Mouse (Mus musculus) left cerebral cortex, adult 8-10 months (tissue): ENCODE data around the gene Krt83. TPM values are rescaled to one million over a fixed set of nuclear protein-coding genes. Genes with fewer than 3 reads are reported as not detected.

Source experiments
- DNase-seq, 2 experiments: peaks; one replicate each; pipeline ENCODE4 v3.0.0; 2022; ENCODE audit warnings: low spot score in 2 of 2
- total RNA-seq, 4 experiments: library from RNA; stranded (reverse); gene quantifications; 2 replicates each; pipeline ENCODE4 v1.2.4; 2022

The Krt83 gene
- total RNA-seq, 4 experiments from 2014 or later = not detected

GRCm38 (mm10) chr15:101479007-101479665, 12.2 kb downstream of the Krt83 start:
- DNase-seq = peak; percentile 25

- no peak for DNase-seq
Measured at GRCm38 (mm10) chr15:101472952-101473528, 18.3 kb downstream of the Krt83 start, which contains the start of gene Krt86. Gene Krt86, plus strand, starts transcription at chr15:101473478.

- DNase-seq = no peak
Measured at GRCm38 (mm10) chr15:101469093-101469492, 22.2 kb downstream of the Krt83 start.

GRCm38 (mm10) chr15:101463651-101464050, 27.7 kb downstream of the Krt83 start, which contains the start of gene Krt81:
Gene Krt81, minus strand, starts transcription at chr15:101463751.
- no peak for DNase-seq

- DNase-seq = no peak
Measured at GRCm38 (mm10) chr15:101459283-101459682, 32.0 kb downstream of the Krt83 start.

GRCm38 (mm10) chr15:101458361-101458930, 32.9 kb downstream of the Krt83 start:
- no peak for DNase-seq

- DNase-seq = no peak
Measured at GRCm38 (mm10) chr15:101455891-101456290, 35.4 kb downstream of the Krt83 start.

GRCm38 (mm10) chr15:101455292-101455691, 36.0 kb downstream of the Krt83 start:
- no peak for DNase-seq

GRCm38 (mm10) chr15:101454774-101455173, 36.5 kb downstream of the Krt83 start:
- no peak for DNase-seq

- peak; percentile 60 to 74 for DNase-seq
Measured at GRCm38 (mm10) chr15:101453093-101453736, 38.1 kb downstream of the Krt83 start.

GRCm38 (mm10) chr15:101447444-101447843, 43.9 kb downstream of the Krt83 start, which contains the start of gene Krt88:
Gene Krt88, plus strand, starts transcription at chr15:101447744.
- no peak for DNase-seq

GRCm38 (mm10) chr15:101446572-101446971, 44.7 kb downstream of the Krt83 start:
- DNase-seq = no peak

GRCm38 (mm10) chr15:101440837-101441236, 50.5 kb downstream of the Krt83 start:
- DNase-seq = no peak

- DNase-seq = no peak
Measured at GRCm38 (mm10) chr15:101438555-101438954, 52.8 kb downstream of the Krt83 start, which contains the start of gene Krt87. Gene Krt87, minus strand, starts transcription at chr15:101438804.

- no peak for DNase-seq
Measured at GRCm38 (mm10) chr15:101436611-101437010, 54.7 kb downstream of the Krt83 start.

Other genes with a start within 250 kb of the Krt83 start
- 100 to 1,000 TPM in 1 of 4 experiments, 10 to 100 TPM in 3; 36.3 to 102 (median 74.5) TPM for gene Nr4a1, start 237.2 kb downstream of the Krt83 start, total RNA-seq
- 10 to 100 TPM; 35.9 to 39.3 (median 37.6) TPM for gene Atg101, start 207.2 kb downstream of the Krt83 start, total RNA-seq
- under 1 TPM in 3 of 4 experiments, not detected in 1; 0.18 to 0.91 (median 0.84) TPM for gene 6030408B16Rik, start 198.3 kb downstream of the Krt83 start, total RNA-seq
- gene Krt80, start 121.3 kb downstream of the Krt83 start, total RNA-seq = 1 to 10 TPM; 3.4 to 5.1 (median 4.2) TPM
- under 1 TPM in 3 of 4 experiments, not detected in 1; 0.15 to 0.65 (median 0.19) TPM for gene Krt7, start 80.5 kb downstream of the Krt83 start, total RNA-seq
- gene Krt87, start 52.7 kb downstream of the Krt83 start, total RNA-seq = under 1 TPM in 1 of 4 experiments, not detected in 3; 0.21 TPM
- gene Krt88, start 43.8 kb downstream of the Krt83 start, total RNA-seq = not detected
- gene Krt81, start 27.8 kb downstream of the Krt83 start, total RNA-seq = not detected
- gene Krt86, start 18.0 kb downstream of the Krt83 start, total RNA-seq = not detected
- not detected for gene Gm49425, start 25.7 kb upstream of the Krt83 start, total RNA-seq
- not detected for gene Krt84, start 41.3 kb upstream of the Krt83 start, total RNA-seq
- not detected for gene Krt82, start 59.2 kb upstream of the Krt83 start, total RNA-seq
- not detected for gene Krt90, start 71.4 kb upstream of the Krt83 start, total RNA-seq
- gene Krt75, start 82.4 kb upstream of the Krt83 start, total RNA-seq = not detected
- not detected for gene Gm5414, start 136.7 kb upstream of the Krt83 start, total RNA-seq
- not detected for gene Gm5478, start 155.9 kb upstream of the Krt83 start, total RNA-seq
- gene Krt6b, start 188.8 kb upstream of the Krt83 start, total RNA-seq = not detected
- not detected for gene Krt6a, start 202.8 kb upstream of the Krt83 start, total RNA-seq
- gene Krt5, start 221.4 kb upstream of the Krt83 start, total RNA-seq = not detected